Mouse (Mus musculus): ENCODE data around the gene Adam1a.

DNA sequence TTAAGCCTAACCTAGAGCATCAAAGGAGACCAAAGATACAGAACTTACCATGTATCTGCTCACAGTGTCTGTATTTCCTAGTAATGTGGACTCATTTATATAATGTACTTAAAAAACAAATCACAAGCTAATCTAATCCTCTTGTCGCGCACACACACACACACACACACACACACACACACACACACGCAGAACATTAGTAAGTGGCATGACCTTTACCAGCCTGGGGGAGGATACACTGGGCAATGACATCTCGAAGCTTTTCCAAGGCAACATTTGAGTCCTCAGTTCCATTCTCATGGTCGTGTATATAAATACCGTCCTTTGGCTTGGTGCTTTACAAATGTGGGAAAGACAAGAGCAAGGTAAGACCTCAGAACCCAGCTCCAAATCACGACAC lies 18.8 kb downstream of the Adam1a start:
- TF ChIP-seq POLR2A (IDR thresholded peaks at IDR 0.05; ENCODE audit: extremely low read depth, insufficient read depth, low read length), result no peak
- no peak for TF ChIP-seq CTCF (IDR thresholded peaks at IDR 0.05; ENCODE audit: low read depth, low read length)
